Mouse (Mus musculus) B cell, adult 2 months (primary cell): ENCODE data around the gene Ctbp1.
A peak's percentile ranks its signal among the peaks of the same experiment; 100 is the strongest.

Source experiments
- DNase-seq, 2 experiments: peaks; one replicate each; pipeline ENCODE4 v3.0.0; 2022

Gene Ctbp1

GRCm38 (mm10) chr5:33274953-33275454 lies at the start of gene Ctbp1:
Gene Ctbp1 (minus strand): TSS chr5:33274994.
- DNase-seq: peak; percentile 89 to 94

GRCm38 (mm10) chr5:33324491-33324890 lies 49.7 kb upstream of the Ctbp1 start:
- no peak for DNase-seq

- no peak for DNase-seq
Measured at GRCm38 (mm10) chr5:33312192-33312591, 37.4 kb upstream of the Ctbp1 start.

GRCm38 (mm10) chr5:33310704-33311462 lies 36.1 kb upstream of the Ctbp1 start:
- no peak for DNase-seq

- no peak for DNase-seq
Measured at GRCm38 (mm10) chr5:33301801-33302200, 27.0 kb upstream of the Ctbp1 start.

- DNase-seq: peak; percentile 45 to 48
Measured at GRCm38 (mm10) chr5:33297164-33297563, 22.4 kb upstream of the Ctbp1 start.

- DNase-seq: no peak
Measured at GRCm38 (mm10) chr5:33293796-33294430, 19.1 kb upstream of the Ctbp1 start.

GRCm38 (mm10) chr5:33283951-33284350 lies 9.2 kb upstream of the Ctbp1 start:
- DNase-seq: no peak

- no peak for DNase-seq
Measured at GRCm38 (mm10) chr5:33281428-33281827, 6.6 kb upstream of the Ctbp1 start.

- DNase-seq: peak; percentile 39 to 42
Measured at GRCm38 (mm10) chr5:33278950-33279349, 4.2 kb upstream of the Ctbp1 start.

- no peak for DNase-seq
Measured at GRCm38 (mm10) chr5:33277286-33277685, 2.5 kb upstream of the Ctbp1 start.

GRCm38 (mm10) chr5:33275754-33276153 lies 960 bp upstream of the Ctbp1 start:
- no peak for DNase-seq

GRCm38 (mm10) chr5:33274085-33274952 lies 475 bp downstream of the Ctbp1 start:
- peak; percentile 89 to 93 for DNase-seq

GRCm38 (mm10) chr5:33273777-33274084 lies 1.1 kb downstream of the Ctbp1 start:
- peak in 1 of 2 experiments; percentile 16 for DNase-seq

- DNase-seq: no peak
Measured at GRCm38 (mm10) chr5:33272845-33273776, 1.7 kb downstream of the Ctbp1 start.

- DNase-seq: no peak
Measured at GRCm38 (mm10) chr5:33272146-33272545, 2.6 kb downstream of the Ctbp1 start.

- peak; percentile 93 for DNase-seq
Measured at GRCm38 (mm10) chr5:33270568-33270967, 4.2 kb downstream of the Ctbp1 start.

- no peak for DNase-seq
Measured at GRCm38 (mm10) chr5:33254416-33254815, 20.4 kb downstream of the Ctbp1 start.

- DNase-seq: no peak
Measured at GRCm38 (mm10) chr5:33248186-33248585, 26.6 kb downstream of the Ctbp1 start.

- DNase-seq: no peak
Measured at GRCm38 (mm10) chr5:33247387-33247786, 27.4 kb downstream of the Ctbp1 start.

- no peak for DNase-seq
Measured at GRCm38 (mm10) chr5:33245701-33246100, 29.1 kb downstream of the Ctbp1 start.

GRCm38 (mm10) chr5:33244377-33244920 lies 30.3 kb downstream of the Ctbp1 start:
- no peak for DNase-seq
